Mouse (Mus musculus) MEL (cell line): ENCODE measurements at regions not wholly inside any gene's neighbourhood (a gene's known extent, or its start where the extent isn't known, plus 50 kb on each side); places are given as distances from the start of the nearest gene placed in this dataset.
"Not testable (repeated sequence)": the region's sequence is repeated elsewhere in the genome, so short reads cannot be mapped to it uniquely, and the experiment has no call there.

ENCODE experiments used
- DNase-seq: peaks from one replicate; pipeline ENCODE4 v3.0.0; 2011; ENCODE audit warnings: low read depth, low spot score
- H3K27ac ChIP-seq: 2 replicates; pipeline ENCODE4 v1.5.1; 2012; ENCODE audit warnings: low read depth, mild to moderate bottlenecking, control low read depth, low read length, moderate library complexity; ENCODE audit not compliant: control insufficient read depth
- H3K27me3 ChIP-seq, 2 experiments: fragments of 150-350 bp in 1 of 2; sonication (generic) in 1 of 2; 2 replicates each; pipeline ENCODE4 v1.6.1; 2012; ENCODE audit warnings: low read length in 2 of 2, mild to moderate bottlenecking in 2 of 2, improper control_type of control experiment in 1 of 2, moderate library complexity in 1 of 2; ENCODE audit not compliant: insufficient read depth in 2 of 2, control insufficient read depth in 1 of 2
- H3K36me3 ChIP-seq, 2 experiments: 2 replicates each; pipeline ENCODE4 v1.6.1; 2012 to 2014; ENCODE audit warnings: low read length in 2 of 2, improper control_type of control experiment in 1 of 2, inconsistent platforms in 1 of 2, mild to moderate bottlenecking in 1 of 2; ENCODE audit not compliant: insufficient read depth in 2 of 2, control insufficient read depth in 1 of 2
- H3K4me1 ChIP-seq, 2 experiments: fragments of 150-350 bp in 1 of 2; sonication (generic) in 1 of 2; 2 replicates each; pipeline ENCODE4 v1.6.1; 2012; ENCODE audit warnings: low read length in 2 of 2, improper control_type of control experiment in 1 of 2, mild to moderate bottlenecking in 1 of 2; ENCODE audit not compliant: insufficient read depth in 2 of 2, control insufficient read depth in 1 of 2
- H3K4me3 ChIP-seq, 2 experiments: fragments of 150-350 bp in 1 of 2; sonication (generic) in 1 of 2; 2 replicates each; pipeline ENCODE4 v1.5.1; 2012; ENCODE audit warnings: low read depth in 2 of 2, low read length in 2 of 2, mild to moderate bottlenecking in 2 of 2, moderate library complexity in 2 of 2, control low read depth in 1 of 2, improper control_type of control experiment in 1 of 2; ENCODE audit not compliant: control insufficient read depth in 1 of 2, insufficient read depth in 1 of 2
- H3K79me2 ChIP-seq: 2 replicates; pipeline ENCODE4 v1.6.1; 2012; ENCODE audit warnings: mild to moderate bottlenecking, low read length, moderate library complexity; ENCODE audit not compliant: control insufficient read depth, poor library complexity, insufficient read depth
- H3K9ac ChIP-seq: 2 replicates; pipeline ENCODE4 v1.6.1; 2012; ENCODE audit warnings: low read depth, mild to moderate bottlenecking, control low read depth, low read length, moderate library complexity; ENCODE audit not compliant: control insufficient read depth, poor library complexity, severe bottlenecking
- H3K9me3 ChIP-seq: fragments of 150-350 bp; sonication (generic); replicated peaks from 2 replicates; pipeline ENCODE4 v1.6.1; 2012; ENCODE audit warnings: mild to moderate bottlenecking, low read length, improper control_type of control experiment, moderate library complexity; ENCODE audit not compliant: insufficient read depth
- CHD2 ChIP-seq: IDR thresholded peaks from 2 replicates; pipeline ENCODE4 v1.6.1; 2011; ENCODE audit warnings: low read length, improper control_type of control experiment
- CTCF ChIP-seq, 3 experiments: IDR thresholded peaks in 2 of 3; conservative IDR thresholded peaks in 1 of 3; 2 replicates each; pipeline ENCODE4 v1.5.1; 2011 to 2012; ENCODE audit warnings: low read length in 3 of 3, low read depth in 2 of 3, mild to moderate bottlenecking in 2 of 3, improper control_type of control experiment in 1 of 3, inconsistent platforms in 1 of 3, mixed read lengths in 1 of 3, moderate library complexity in 1 of 3; ENCODE audit not compliant: control insufficient read depth in 1 of 3, insufficient read depth in 1 of 3, poor library complexity in 1 of 3, severe bottlenecking in 1 of 3
- EP300 ChIP-seq, 2 experiments: IDR thresholded peaks; 2 replicates each; pipeline ENCODE4 v1.6.1; 2011; ENCODE audit warnings: improper control_type of control experiment in 2 of 2, low read length in 2 of 2, low read depth in 1 of 2, mild to moderate bottlenecking in 1 of 2
- HCFC1 ChIP-seq: IDR thresholded peaks from 2 replicates; pipeline ENCODE4 v1.6.1; 2012; ENCODE audit warnings: low read depth, mild to moderate bottlenecking, inconsistent platforms, low read length, improper control_type of control experiment, moderate library complexity
- JUND ChIP-seq: IDR thresholded peaks from 2 replicates; pipeline ENCODE4 v1.6.1; 2011; ENCODE audit warnings: low read depth, mild to moderate bottlenecking, improper control_type of control experiment, low read length
- KAT2A ChIP-seq: conservative IDR thresholded peaks from 2 replicates; pipeline ENCODE4 v1.6.1; 2012; ENCODE audit warnings: low read depth, low read length, improper control_type of control experiment, inconsistent platforms
- MAFK ChIP-seq: IDR thresholded peaks from 2 replicates; pipeline ENCODE4 v1.6.1; 2011; ENCODE audit warnings: low read depth, mild to moderate bottlenecking, low read length, improper control_type of control experiment, borderline replicate concordance
- MAX ChIP-seq: IDR thresholded peaks from 2 replicates; pipeline ENCODE4 v1.6.1; 2011; ENCODE audit warnings: low read length, improper control_type of control experiment
- MEF2A ChIP-seq: IDR thresholded peaks from 2 replicates; pipeline ENCODE4 v1.6.1; 2014; ENCODE audit warnings: low read depth, mild to moderate bottlenecking, inconsistent platforms, low read length, improper control_type of control experiment; ENCODE audit not compliant: poor library complexity, insufficient replicate concordance, severe bottlenecking; ENCODE audit errors: extremely low read depth
- MYB ChIP-seq: IDR thresholded peaks from 2 replicates; pipeline ENCODE4 v1.6.1; 2011; ENCODE audit warnings: mild to moderate bottlenecking, low read depth, low read length, improper control_type of control experiment
- MYC ChIP-seq: IDR thresholded peaks from 2 replicates; pipeline ENCODE4 v1.6.1; 2011; ENCODE audit warnings: low read depth, mild to moderate bottlenecking, low read length, improper control_type of control experiment, moderate library complexity
- NRF1 ChIP-seq: IDR thresholded peaks from 2 replicates; pipeline ENCODE4 v1.6.1; 2014; ENCODE audit warnings: low read depth, mild to moderate bottlenecking, inconsistent platforms, low read length, improper control_type of control experiment, moderate library complexity; ENCODE audit not compliant: poor library complexity, insufficient read depth, severe bottlenecking
- POLR2AphosphoS2 ChIP-seq: IDR thresholded peaks from 2 replicates; pipeline ENCODE4 v1.6.1; 2011; ENCODE audit warnings: low read length, improper control_type of control experiment
- POLR2AphosphoS5 ChIP-seq: IDR thresholded peaks from 2 replicates; pipeline ENCODE4 v1.6.1; 2012; ENCODE audit warnings: low read depth, borderline replicate concordance, mild to moderate bottlenecking, inconsistent platforms, low read length, moderate library complexity, mixed read lengths
- RAD21 ChIP-seq: IDR thresholded peaks from 2 replicates; pipeline ENCODE4 v1.6.1; 2011; ENCODE audit warnings: mild to moderate bottlenecking, low read depth, low read length, improper control_type of control experiment
- RCOR1 ChIP-seq: IDR thresholded peaks from 2 replicates; pipeline ENCODE4 v1.6.1; 2012; ENCODE audit warnings: low read depth, mild to moderate bottlenecking, inconsistent platforms, low read length, improper control_type of control experiment
- USF2 ChIP-seq, 2 experiments: IDR thresholded peaks; 2 replicates each; pipeline ENCODE4 v1.6.1; 2011 to 2012; ENCODE audit warnings: improper control_type of control experiment in 2 of 2, low read length in 2 of 2, borderline replicate concordance in 1 of 2, inconsistent platforms in 1 of 2, low read depth in 1 of 2, mild to moderate bottlenecking in 1 of 2; ENCODE audit not compliant: insufficient read depth in 1 of 2
- ZKSCAN1 ChIP-seq: IDR thresholded peaks from 2 replicates; pipeline ENCODE4 v1.6.1; 2012; ENCODE audit warnings: low read depth, mild to moderate bottlenecking, inconsistent platforms, low read length, improper control_type of control experiment, moderate library complexity
- ZMIZ1 ChIP-seq: IDR thresholded peaks from 2 replicates; pipeline ENCODE4 v1.6.1; 2012; ENCODE audit warnings: low read depth, mild to moderate bottlenecking, inconsistent platforms, low read length, improper control_type of control experiment, moderate library complexity

GRCm38 (mm10) chr15:8824861-8825260 lies 114.3 kb upstream of the Slc1a3 start:
- no peak overlapping the region for H3K9ac ChIP-seq
- H3K27ac ChIP-seq, result no peak overlapping the region
- DNase-seq, result no peak
- TF ChIP-seq CTCF (IDR thresholded peaks at IDR 0.05 in 2 of 3, conservative IDR thresholded peaks at IDR 0.05 in 1 of 3; ENCODE audit: control insufficient read depth in 1 of 3, insufficient read depth in 1 of 3, low read depth in 2 of 3, low read length in 3 of 3, poor library complexity in 1 of 3, severe bottlenecking in 1 of 3) (no peak), POLR2AphosphoS5 (no peak), MAX (no peak), ZKSCAN1 (no peak), JUND (no peak), CHD2 (no peak), EP300 (IDR thresholded peaks at IDR 0.05; ENCODE audit: low read depth in 1 of 2, low read length in 2 of 2) (no peak), HCFC1 (no peak), RAD21 (no peak), MYB (no peak), NRF1 (no peak), MYC (no peak), MEF2A (no peak), USF2 (IDR thresholded peaks at IDR 0.05; ENCODE audit: borderline replicate concordance in 1 of 2, insufficient read depth in 1 of 2, low read depth in 1 of 2, low read length in 2 of 2) (no peak), KAT2A (no peak), ZMIZ1 (no peak), POLR2AphosphoS2 (no peak), MAFK (no peak), RCOR1 (no peak)
- H3K36me3 ChIP-seq, result no peaks in the 10 kb centered on the region
- H3K4me1 ChIP-seq, result no peaks in the 10 kb centered on the region
- H3K79me2 ChIP-seq, result no peaks in the 10 kb centered on the region
- H3K4me3 ChIP-seq, result no peak overlapping the region
- no peaks in the 10 kb centered on the region for H3K9me3 ChIP-seq
- peaks cover 0 to 2% of the 10 kb centered on the region in 2 experiments; a peak in 2 of 4 replicates for H3K27me3 ChIP-seq

GRCm38 (mm10) chr15:8822795-8823194 lies 112.2 kb upstream of the Slc1a3 start:
- H3K79me2 ChIP-seq, result not testable (repeated sequence)

More at GRCm38 (mm10) chr15:8822795-8823194, 112.2 kb upstream of the Slc1a3 start:
- H3K4me3 ChIP-seq, H3K4me1 ChIP-seq, DNase-seq, H3K36me3 ChIP-seq, H3K27me3 ChIP-seq, H3K9ac ChIP-seq, H3K27ac ChIP-seq, H3K9me3 ChIP-seq: not testable (repeated sequence)
